Mouse (Mus musculus) ovary, postnatal 14 days (tissue): ENCODE measurements around the gene Tmem243.
A peak's percentile ranks its signal among the peaks of the same experiment; 100 is the strongest.
"Not testable (repeated sequence)": the region's sequence is repeated elsewhere in the genome, so short reads cannot be mapped to it uniquely, and the experiment has no call there.

Experiments
- DNase-seq: peaks from one replicate; pipeline ENCODE4 v3.0.0; 2022; ENCODE audit warnings: low spot score

Gene Tmem243

GRCm38 (mm10) chr5:9107296-9108089 lies 7.0 kb downstream of the Tmem243 start:
- no peak for DNase-seq

- no peak for DNase-seq
Measured at GRCm38 (mm10) chr5:9108490-9108889, 8.0 kb downstream of the Tmem243 start.

GRCm38 (mm10) chr5:9109582-9109981 lies 9.1 kb downstream of the Tmem243 start:
- DNase-seq: no peak

DNA sequence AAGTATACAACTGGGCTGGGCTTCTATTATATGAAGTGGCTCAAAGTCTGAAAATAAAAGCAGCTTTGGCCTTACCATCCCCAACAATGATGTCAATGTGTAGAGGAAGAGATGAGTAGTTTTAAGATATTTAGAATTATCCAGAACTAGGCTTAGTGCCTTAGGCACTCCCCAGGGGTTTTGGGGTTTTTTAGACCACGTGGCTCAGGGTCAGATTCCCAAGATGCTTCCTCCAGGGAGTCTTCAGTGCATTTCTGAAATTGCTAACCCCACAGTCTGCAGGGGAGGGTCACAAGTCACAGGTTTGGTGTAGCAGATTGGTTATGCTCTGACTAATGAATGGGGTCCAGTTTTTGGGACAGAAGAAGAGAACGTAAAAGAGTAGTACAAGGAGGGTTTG lies 10.8 kb downstream of the Tmem243 start:
- DNase-seq: no peak

DNA sequence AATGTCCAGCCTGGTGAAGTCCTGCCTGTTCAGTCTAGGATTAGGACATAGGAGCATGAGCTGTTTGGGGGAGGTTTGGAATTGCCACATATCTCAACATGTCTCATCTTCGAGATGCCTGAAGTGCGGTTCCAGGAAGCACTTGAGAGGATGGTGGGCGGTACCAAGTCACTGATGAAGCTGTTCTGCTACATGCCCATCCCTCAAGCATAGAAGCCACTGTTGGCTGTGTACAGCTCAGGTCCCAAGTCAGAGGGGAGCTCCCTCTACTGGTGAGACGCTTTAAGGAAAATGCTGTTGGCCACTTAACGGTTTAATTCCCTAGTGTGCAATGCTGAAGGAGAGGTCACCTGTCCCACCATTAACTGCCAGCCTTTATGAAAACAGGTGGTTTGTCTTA lies 11.3 kb downstream of the Tmem243 start:
- DNase-seq: peak; percentile 15

- DNase-seq: no peak
Measured at GRCm38 (mm10) chr5:9114162-9114561, 13.7 kb downstream of the Tmem243 start.

DNA sequence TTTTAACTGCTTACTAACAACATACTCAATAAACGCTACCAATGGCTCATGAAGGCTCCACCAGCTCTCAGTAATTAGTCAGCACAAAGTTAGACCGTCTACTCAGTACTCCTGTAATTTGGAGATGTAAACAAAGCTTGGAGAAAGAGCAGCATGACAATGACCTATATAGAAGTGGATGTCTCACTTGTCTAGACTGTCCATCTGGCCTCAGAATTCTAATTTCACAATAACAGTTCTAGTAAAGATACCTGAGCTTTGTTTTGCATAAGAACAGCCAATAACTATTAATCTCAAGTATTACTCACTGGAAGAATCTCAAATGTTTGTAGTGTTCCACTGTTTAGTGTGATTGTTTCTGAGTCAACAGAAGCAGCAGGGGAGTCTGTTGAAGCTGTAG lies 23.7 kb downstream of the Tmem243 start:
- no peak for DNase-seq

DNA sequence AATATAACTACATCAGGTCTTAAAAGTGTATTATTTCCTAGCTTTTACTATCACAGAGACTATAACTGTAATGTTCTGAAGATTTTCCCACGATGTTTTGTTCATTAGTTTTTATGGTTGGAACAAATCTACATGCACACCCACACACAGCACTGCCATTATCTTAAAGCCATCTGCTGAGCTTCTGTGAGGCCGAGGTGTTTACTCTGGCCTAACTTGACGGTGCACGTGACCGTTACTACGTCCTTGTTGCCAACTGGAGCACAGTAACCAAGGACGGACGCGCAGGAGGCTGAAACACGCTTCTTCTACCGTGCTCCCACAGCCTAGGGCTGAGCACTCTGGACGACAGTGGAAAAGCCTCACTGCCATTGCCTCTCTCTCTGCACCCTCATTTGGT lies 28.1 kb downstream of the Tmem243 start:
- no peak for DNase-seq

DNA sequence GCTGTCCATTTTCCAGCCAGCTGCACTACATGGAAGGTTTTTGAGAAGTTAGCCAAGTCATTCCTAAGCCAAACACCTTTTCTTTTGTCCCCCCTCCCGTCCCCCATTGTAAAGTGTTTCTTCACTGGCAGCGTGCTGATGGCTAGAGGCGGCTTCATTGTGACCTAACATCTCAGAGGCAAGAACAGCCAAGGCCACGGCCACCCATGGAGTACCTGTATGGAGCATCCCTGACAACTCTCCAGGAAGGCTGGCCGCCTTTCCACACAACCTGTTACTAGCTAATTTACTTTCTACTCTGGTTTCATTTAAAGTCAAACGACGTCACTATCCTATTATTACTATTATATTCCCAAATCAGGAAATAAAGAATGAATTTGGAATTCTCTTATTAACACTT lies 31.3 kb downstream of the Tmem243 start:
- DNase-seq: no peak

GRCm38 (mm10) chr5:9135588-9135987 lies 35.1 kb downstream of the Tmem243 start:
- no peak for DNase-seq

DNA sequence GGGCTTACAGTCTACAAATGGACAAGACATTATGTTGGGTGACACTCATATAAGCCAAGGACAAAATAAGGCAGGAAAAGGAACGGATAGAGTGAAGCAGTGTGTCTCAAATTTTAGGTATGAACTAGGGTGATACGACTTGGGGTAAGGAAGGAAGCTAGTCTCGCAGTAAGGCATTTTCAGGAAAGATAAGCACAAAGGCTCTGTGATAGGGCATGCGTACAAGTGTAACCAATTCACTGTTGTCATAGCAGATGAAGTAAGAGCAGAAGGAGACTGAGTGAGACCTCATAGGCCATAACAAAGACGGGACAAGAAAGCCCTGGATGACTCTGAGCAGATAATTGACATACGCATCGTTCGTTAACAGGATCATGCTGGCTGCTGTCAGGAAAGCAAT lies 40.3 kb downstream of the Tmem243 start:
- DNase-seq: no peak

DNA sequence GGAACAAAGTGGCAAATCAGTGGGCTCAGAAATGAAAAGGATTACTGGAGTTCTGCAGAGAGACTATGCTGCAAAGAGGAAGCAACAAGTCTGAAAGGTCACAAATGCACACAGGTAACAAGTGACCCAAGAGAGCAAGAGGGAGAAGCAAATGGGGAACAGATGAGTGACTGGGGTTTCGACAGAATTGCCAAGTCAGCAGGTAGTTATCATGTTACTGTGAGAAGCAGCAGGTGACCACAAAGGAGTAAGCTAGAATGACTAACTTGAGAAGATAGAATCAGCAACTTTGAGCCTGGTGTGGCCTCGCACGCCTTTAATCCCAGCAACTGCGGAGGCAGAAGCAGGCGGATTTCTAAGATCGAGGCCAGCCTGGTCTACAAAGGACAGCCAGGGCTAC lies 41.9 kb downstream of the Tmem243 start:
- DNase-seq: no peak

GRCm38 (mm10) chr5:9149273-9149850 lies 48.9 kb downstream of the Tmem243 start:
- no peak for DNase-seq

DNA sequence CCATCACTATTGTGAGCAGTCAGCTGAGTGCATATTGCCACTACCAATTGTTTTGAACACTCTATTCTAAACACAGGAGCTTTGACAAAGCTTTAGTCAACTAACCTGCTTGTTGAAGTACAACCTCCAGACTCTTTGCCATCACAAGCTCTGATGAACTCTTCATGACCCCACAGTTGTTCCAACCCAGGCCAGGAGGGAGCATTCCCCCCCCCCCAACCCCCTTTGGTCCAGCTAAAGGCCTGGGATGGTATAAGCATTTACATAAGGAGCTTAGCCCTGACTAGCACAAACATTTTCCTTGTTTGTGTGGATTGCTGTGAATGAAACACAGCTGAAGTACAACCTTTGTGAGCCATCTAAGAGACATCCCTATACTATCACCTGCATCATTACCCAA lies 56.3 kb downstream of the Tmem243 start:
- DNase-seq: no peak

GRCm38 (mm10) chr5:9157336-9157735 lies 56.9 kb downstream of the Tmem243 start:
- DNase-seq: no peak

GRCm38 (mm10) chr5:9160831-9161455 lies 60.5 kb downstream of the Tmem243 start:
- peak; percentile 25 for DNase-seq

DNA sequence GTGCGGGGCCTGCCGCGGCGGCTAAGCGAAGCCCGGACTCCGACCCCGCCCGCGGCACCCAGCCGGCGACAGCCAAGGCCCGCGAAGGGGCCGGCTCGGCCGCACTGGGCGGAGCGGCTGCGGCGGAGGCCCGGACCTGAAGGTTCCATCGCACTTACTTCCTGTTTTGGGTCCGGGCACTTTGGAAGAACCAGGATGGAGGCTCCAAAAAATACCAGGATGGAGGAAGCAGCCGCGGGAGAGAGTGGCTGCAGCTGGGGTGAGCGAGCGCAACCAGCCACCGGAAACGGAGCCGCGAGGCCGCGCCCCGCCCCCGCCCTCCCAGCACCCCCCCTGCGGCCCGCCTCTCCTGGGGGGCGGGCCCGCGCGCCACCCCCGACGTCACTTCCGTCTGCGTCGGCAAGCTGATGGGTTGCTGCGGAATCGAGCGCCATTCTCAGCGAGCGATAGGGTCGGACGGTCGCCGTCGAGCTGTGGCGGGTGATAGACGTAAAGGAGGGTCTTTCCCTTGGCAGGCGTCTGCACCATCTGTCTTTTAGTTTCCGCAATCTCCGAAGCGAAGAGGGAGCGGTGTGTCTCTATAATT lies 61.1 kb downstream of the Tmem243 start, which contains the start of gene Dmtf1:
Dmtf1 (minus strand) TSS at position 321 of the 586 bp plus-strand sequence.
- DNase-seq: peak; percentile 79

DNA sequence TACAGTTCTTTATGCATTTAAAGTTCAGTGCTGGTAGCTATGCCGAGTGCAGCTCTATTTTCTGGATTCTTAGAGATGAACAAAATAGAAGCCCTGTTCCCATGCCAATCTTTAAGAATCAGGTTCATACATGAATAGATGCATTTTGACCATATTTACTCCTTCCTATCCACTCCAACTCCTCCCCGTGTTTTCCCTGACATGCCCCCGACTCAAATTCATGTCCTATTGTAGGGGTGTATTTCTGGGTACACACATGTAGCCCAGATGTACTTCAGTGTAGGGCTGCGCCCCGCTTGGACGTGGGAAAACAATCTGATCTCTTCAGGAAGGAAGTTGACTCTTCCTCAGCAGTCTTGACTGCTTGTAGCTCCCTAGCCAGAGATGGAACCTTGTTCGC lies 61.6 kb downstream of the Tmem243 start:
- no peak for DNase-seq

DNA sequence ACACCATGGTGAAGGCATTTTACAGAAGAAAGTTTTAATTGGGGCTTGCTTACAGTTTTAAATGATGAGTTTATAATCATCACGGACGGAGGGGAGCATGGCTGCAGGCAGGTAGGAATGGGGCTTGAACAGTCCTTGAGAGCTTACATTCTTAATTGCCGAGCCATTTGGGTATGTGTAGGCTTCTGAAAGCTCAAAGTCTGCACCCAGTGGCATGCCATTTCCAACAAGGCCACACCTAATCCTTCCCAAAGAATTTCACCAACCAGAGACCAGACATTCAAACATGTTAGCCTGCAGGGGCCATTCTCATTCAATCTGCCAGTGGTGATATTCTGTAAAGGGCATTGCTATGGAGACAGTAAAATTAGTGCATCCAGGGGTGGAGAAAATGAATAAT lies 62.9 kb downstream of the Tmem243 start:
- no peak for DNase-seq

GRCm38 (mm10) chr5:9165151-9165550 lies 64.7 kb downstream of the Tmem243 start:
- not testable (repeated sequence) for DNase-seq

- DNase-seq: no peak
Measured at GRCm38 (mm10) chr5:9166366-9166765, 65.9 kb downstream of the Tmem243 start.

- DNase-seq: not testable (repeated sequence)
Measured at GRCm38 (mm10) chr5:9169328-9170005, 69.0 kb downstream of the Tmem243 start.
